Comparison of ENCODE assay signal across 15 mouse cellular contexts in the genomic region with DNA sequence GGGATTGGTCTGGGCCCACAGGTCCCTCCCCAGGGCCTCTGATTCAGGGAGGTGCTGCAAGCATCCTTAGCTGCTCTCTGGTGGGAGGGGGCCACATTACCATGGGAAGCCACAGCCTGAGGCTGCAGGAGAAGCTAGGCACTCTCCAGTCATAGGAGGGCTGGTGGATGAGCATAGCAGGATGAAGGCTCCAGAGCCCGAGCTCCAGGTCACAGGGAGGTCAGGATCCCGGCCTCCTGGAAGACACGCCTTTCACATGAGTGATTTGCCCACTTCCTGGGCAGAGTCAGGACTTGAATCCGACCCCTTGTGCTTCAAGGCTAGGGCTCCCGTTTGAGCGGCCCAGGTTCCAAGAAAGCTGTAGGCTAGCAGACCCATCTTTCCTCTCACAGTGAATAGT. TPM values are rescaled to one million over a fixed set of nuclear protein-coding genes. Genes with fewer than 3 reads are reported as not detected.
DNase-seq lines count a peak whose midpoint lies in the region; ATAC-seq lines count a peak whose summit lies in the region.
"Had no signal": no experiment of that assay in that cellular context is flagged by ENCODE, and none has a peak within 500 bp of the region (broad histone marks: within the 10 kb centered on the region; RNA-seq: fewer than 3 reads in every experiment).

No protein-coding gene starts in this region.

- intact Hi-C loops in heart, postnatal 25 days (cut with DNase I): no loop called here

- no peak overlapping the region for H3K9ac ChIP-seq in heart, embryonic 16.5 days (ENCODE audit: low read length)
- H3K9ac ChIP-seq in midbrain, embryonic 15.5 days: 0 out of 2 replicates have a peak overlapping the region, but pooled peaks have one; percentile 0
- no peak overlapping the region for H3K9ac ChIP-seq in midbrain, embryonic 14.5 days (replicated peaks; ENCODE audit: low read length)
- H3K9ac ChIP-seq in stomach, embryonic 15.5 days: peak overlapping the region; percentile 0; the same call in 1 of the 2 replicates

- no peaks in the 10 kb centered on the region for H3K9me3 ChIP-seq in heart, embryonic 16.5 days (replicated peaks; ENCODE audit: control insufficient read depth, low read length)
- no peaks in the 10 kb centered on the region for H3K9me3 ChIP-seq in midbrain, embryonic 15.5 days
- no peaks in the 10 kb centered on the region for H3K9me3 ChIP-seq in midbrain, embryonic 14.5 days (ENCODE audit: control insufficient read depth, low read length)
- no peaks in the 10 kb centered on the region for H3K9me3 ChIP-seq in embryonic facial prominence, embryonic 10.5 days
- no peaks in the 10 kb centered on the region for H3K9me3 ChIP-seq in stomach, embryonic 15.5 days

- H3K36me3 ChIP-seq in heart, embryonic 16.5 days (ENCODE audit: control insufficient read depth, insufficient read depth): no peaks in the 10 kb centered on the region
- no peaks in the 10 kb centered on the region for H3K36me3 ChIP-seq in midbrain, embryonic 15.5 days (replicated peaks)
- peaks cover 4% of the 10 kb centered on the region; the same call in 1 of the 2 replicates for H3K36me3 ChIP-seq in midbrain, embryonic 14.5 days (ENCODE audit: control insufficient read depth, insufficient read depth, low read length)
- H3K36me3 ChIP-seq in embryonic facial prominence, embryonic 10.5 days (replicated peaks): peaks cover 9% of the 10 kb centered on the region
- H3K36me3 ChIP-seq in stomach, embryonic 15.5 days: peaks cover 5% of the 10 kb centered on the region

- no peak overlapping the region for H3K4me2 ChIP-seq in heart, embryonic 16.5 days (ENCODE audit: low read depth, low read length)
- no peak overlapping the region for H3K4me2 ChIP-seq in midbrain, embryonic 15.5 days
- H3K4me2 ChIP-seq in midbrain, embryonic 14.5 days (ENCODE audit: low read length): no peak overlapping the region
- no peak overlapping the region for H3K4me2 ChIP-seq in stomach, embryonic 15.5 days

- no peaks in the 10 kb centered on the region for H3K27me3 ChIP-seq in heart, embryonic 16.5 days (ENCODE audit: control insufficient read depth, insufficient read depth, low read length)
- peaks cover 22% of the 10 kb centered on the region for H3K27me3 ChIP-seq in midbrain, embryonic 15.5 days (replicated peaks)
- H3K27me3 ChIP-seq in midbrain, embryonic 14.5 days (ENCODE audit: control insufficient read depth, insufficient read depth, low read length): peaks cover 20% of the 10 kb centered on the region
- peaks cover 12% of the 10 kb centered on the region for H3K27me3 ChIP-seq in embryonic facial prominence, embryonic 10.5 days (replicated peaks; ENCODE audit: low read depth, poor library complexity, severe bottlenecking)
- H3K27me3 ChIP-seq in stomach, embryonic 15.5 days (replicated peaks): no peaks in the 10 kb centered on the region

- ATAC-seq in heart, embryonic 16.5 days (replicated peaks; ENCODE audit: extremely low read depth, insufficient read depth, low FRiP score): no peak
- ATAC-seq in midbrain, embryonic 15.5 days (replicated peaks): no peak
- no peak for ATAC-seq in midbrain, embryonic 14.5 days (ENCODE audit: low FRiP score, low TSS enrichment)
- ATAC-seq in stomach, embryonic 15.5 days (ENCODE audit: insufficient read depth, low FRiP score, low read depth): no peak
- ATAC-seq: hindbrain, postnatal 0 days; midbrain, embryonic 16.5 days had no signal

- H3K4me3 ChIP-seq in heart, embryonic 16.5 days (ENCODE audit: low read length): no peak overlapping the region
- H3K4me3 ChIP-seq in midbrain, embryonic 15.5 days: no peak overlapping the region
- no peak overlapping the region for H3K4me3 ChIP-seq in midbrain, embryonic 14.5 days (replicated peaks; ENCODE audit: low read depth, low read length)
- H3K4me3 ChIP-seq in embryonic facial prominence, embryonic 10.5 days: peak overlapping the region; percentile 2; the same call in 1 of the 2 replicates
- H3K4me3 ChIP-seq in stomach, embryonic 15.5 days (replicated peaks): no peak overlapping the region

- peak overlapping the region; percentile 20; the same call in 1 of the 2 replicates for H3K27ac ChIP-seq in heart, embryonic 16.5 days (ENCODE audit: low read length)
- H3K27ac ChIP-seq in midbrain, embryonic 15.5 days: no peak overlapping the region
- no peak overlapping the region for H3K27ac ChIP-seq in midbrain, embryonic 14.5 days (replicated peaks; ENCODE audit: low read depth, low read length)
- H3K27ac ChIP-seq in embryonic facial prominence, embryonic 10.5 days (replicated peaks): peak overlapping the region; percentile 52; the same call in 1 of the 2 replicates
- H3K27ac ChIP-seq in stomach, embryonic 15.5 days: peak overlapping the region; percentile 49; the same call in 1 of the 2 replicates
- H3K27ac ChIP-seq: hindbrain, postnatal 0 days; liver, embryonic 14.5 days had no signal

- peaks cover 38% of the 10 kb centered on the region for H3K4me1 ChIP-seq in heart, embryonic 16.5 days (ENCODE audit: control insufficient read depth, insufficient read depth, low read length)
- peaks cover 25% of the 10 kb centered on the region for H3K4me1 ChIP-seq in midbrain, embryonic 15.5 days
- peaks cover 19% of the 10 kb centered on the region for H3K4me1 ChIP-seq in midbrain, embryonic 14.5 days (ENCODE audit: control insufficient read depth, insufficient read depth, low read length)
- H3K4me1 ChIP-seq in embryonic facial prominence, embryonic 10.5 days: peaks cover 71% of the 10 kb centered on the region
- H3K4me1 ChIP-seq in stomach, embryonic 15.5 days: peaks cover 58% of the 10 kb centered on the region

- 35% methylated on average over 6 of the region's 6 CpGs for WGBS in heart, embryonic 16.5 days
- 55% methylated on average over 6 of the region's 6 CpGs for WGBS in midbrain, embryonic 15.5 days
- 57% methylated on average over 6 of the region's 6 CpGs for WGBS in midbrain, embryonic 14.5 days
- WGBS in embryonic facial prominence, embryonic 10.5 days: 30% methylated on average over 6 of the region's 6 CpGs
- 34% methylated on average over 6 of the region's 6 CpGs for WGBS in stomach, embryonic 15.5 days

- no peak for DNase-seq in heart, postnatal 25 days (ENCODE audit: low spot score)
- DNase-seq in midbrain, embryonic 14.5 days: no peak
- DNase-seq in embryonic facial prominence, embryonic 10.5 days (ENCODE audit: low spot score): no peak
- no peak for DNase-seq in adrenal gland, postnatal 36 days
- no peak for DNase-seq in adipocyte (ENCODE audit: low spot score)
- DNase-seq: adrenal gland, postnatal 10 days; cerebellum, adult 11-12 months; retina, postnatal 1 day; thymus, postnatal 36 days had no signal

RNA-seq across cellular contexts. Expression of gene Ppp1r14b, which starts 3.1 kb away (rescaled TPM):
- 68.9 and 104 TPM in 2 replicates for polyA plus RNA-seq in heart, embryonic 16.5 days (2015; fragmentation: Nextera tagmentation; extraction: Ambion mirVana)
- total RNA-seq in heart, postnatal 25 days (2021): 100 to 1,000 TPM in 1 of 2 experiments, 10 to 100 TPM in 1; 83.5 to 112 TPM
- 188 and 196 TPM in 2 replicates for polyA plus RNA-seq in midbrain, embryonic 15.5 days (2015; fragmentation: Nextera tagmentation; extraction: Ambion mirVana)
- 198 and 257 TPM in 2 replicates for polyA plus RNA-seq in midbrain, embryonic 14.5 days (2014; fragmentation: Nextera tagmentation; extraction: Ambion mirVana)
- polyA plus RNA-seq in embryonic facial prominence, embryonic 10.5 days (2016; fragmentation: Nextera tagmentation; extraction: Ambion mirVana): 217 and 235 TPM in 2 replicates
- polyA plus RNA-seq in stomach, embryonic 15.5 days (2015; fragmentation: Nextera tagmentation; extraction: Ambion mirVana): 165 and 184 TPM in 2 replicates
- total RNA-seq in adrenal gland, postnatal 36 days (2021): 100 to 1,000 TPM; 203 TPM

RNA-seq across cellular contexts. Expression of gene Plcb3, which starts 4.6 kb away (rescaled TPM):
- polyA plus RNA-seq in heart, embryonic 16.5 days (2015; fragmentation: Nextera tagmentation; extraction: Ambion mirVana): 16.8 and 21.1 TPM in 2 replicates
- 10 to 100 TPM; 15.6 to 17.7 TPM for total RNA-seq in heart, postnatal 25 days (2021)
- 11.3 TPM in 2 replicates for polyA plus RNA-seq in midbrain, embryonic 15.5 days (2015; fragmentation: Nextera tagmentation; extraction: Ambion mirVana)
- 6.3 and 8.8 TPM in 2 replicates for polyA plus RNA-seq in midbrain, embryonic 14.5 days (2014; fragmentation: Nextera tagmentation; extraction: Ambion mirVana)
- 32.8 and 37.0 TPM in 2 replicates for polyA plus RNA-seq in embryonic facial prominence, embryonic 10.5 days (2016; fragmentation: Nextera tagmentation; extraction: Ambion mirVana)
- 81.3 and 92.2 TPM in 2 replicates for polyA plus RNA-seq in stomach, embryonic 15.5 days (2015; fragmentation: Nextera tagmentation; extraction: Ambion mirVana)
- total RNA-seq in adrenal gland, postnatal 36 days (2021): 10 to 100 TPM; 41.8 to 44.5 TPM

RNA-seq across cellular contexts. Expression of gene Fkbp2, which starts 8.7 kb away (rescaled TPM):
- 83.7 and 95.0 TPM in 2 replicates for polyA plus RNA-seq in heart, embryonic 16.5 days (2015; fragmentation: Nextera tagmentation; extraction: Ambion mirVana)
- total RNA-seq in heart, postnatal 25 days (2021): 10 to 100 TPM; 16.5 to 22.2 TPM
- 120 and 126 TPM in 2 replicates for polyA plus RNA-seq in midbrain, embryonic 15.5 days (2015; fragmentation: Nextera tagmentation; extraction: Ambion mirVana)
- polyA plus RNA-seq in midbrain, embryonic 14.5 days (2014; fragmentation: Nextera tagmentation; extraction: Ambion mirVana): 73.8 and 86.9 TPM in 2 replicates
- 100.0 and 101 TPM in 2 replicates for polyA plus RNA-seq in embryonic facial prominence, embryonic 10.5 days (2016; fragmentation: Nextera tagmentation; extraction: Ambion mirVana)
- 156 and 163 TPM in 2 replicates for polyA plus RNA-seq in stomach, embryonic 15.5 days (2015; fragmentation: Nextera tagmentation; extraction: Ambion mirVana)
- total RNA-seq in adrenal gland, postnatal 36 days (2021): 100 to 1,000 TPM in 1 of 2 experiments, 10 to 100 TPM in 1; 93.3 to 103 TPM

RNA-seq across cellular contexts. Expression of gene Vegfb, which starts 15.8 kb away (rescaled TPM):
- polyA plus RNA-seq in heart, embryonic 16.5 days (2015; fragmentation: Nextera tagmentation; extraction: Ambion mirVana): 123 and 171 TPM in 2 replicates
- 100 to 1,000 TPM; 410 to 431 TPM for total RNA-seq in heart, postnatal 25 days (2021)
- polyA plus RNA-seq in midbrain, embryonic 15.5 days (2015; fragmentation: Nextera tagmentation; extraction: Ambion mirVana): 46.7 and 47.9 TPM in 2 replicates
- polyA plus RNA-seq in midbrain, embryonic 14.5 days (2014; fragmentation: Nextera tagmentation; extraction: Ambion mirVana): 33.1 and 47.3 TPM in 2 replicates
- 36.0 and 36.9 TPM in 2 replicates for polyA plus RNA-seq in embryonic facial prominence, embryonic 10.5 days (2016; fragmentation: Nextera tagmentation; extraction: Ambion mirVana)
- 43.9 and 44.8 TPM in 2 replicates for polyA plus RNA-seq in stomach, embryonic 15.5 days (2015; fragmentation: Nextera tagmentation; extraction: Ambion mirVana)
- 10 to 100 TPM; 92.0 to 95.7 TPM for total RNA-seq in adrenal gland, postnatal 36 days (2021)

RNA-seq across cellular contexts. Expression of gene Dnajc4, which starts 20.7 kb away (rescaled TPM):
- polyA plus RNA-seq in heart, embryonic 16.5 days (2015; fragmentation: Nextera tagmentation; extraction: Ambion mirVana): 40.3 and 44.1 TPM in 2 replicates
- total RNA-seq in heart, postnatal 25 days (2021): 10 to 100 TPM; 48.2 to 56.1 TPM
- 24.1 and 25.6 TPM in 2 replicates for polyA plus RNA-seq in midbrain, embryonic 15.5 days (2015; fragmentation: Nextera tagmentation; extraction: Ambion mirVana)
- 23.1 and 26.7 TPM in 2 replicates for polyA plus RNA-seq in midbrain, embryonic 14.5 days (2014; fragmentation: Nextera tagmentation; extraction: Ambion mirVana)
- 18.1 and 18.2 TPM in 2 replicates for polyA plus RNA-seq in embryonic facial prominence, embryonic 10.5 days (2016; fragmentation: Nextera tagmentation; extraction: Ambion mirVana)
- polyA plus RNA-seq in stomach, embryonic 15.5 days (2015; fragmentation: Nextera tagmentation; extraction: Ambion mirVana): 26.4 and 28.2 TPM in 2 replicates
- total RNA-seq in adrenal gland, postnatal 36 days (2021): 10 to 100 TPM; 38.5 to 46.1 TPM

Comparison
In these comparisons a context has a peak if more than half of its experiments do, and no peak if none do; other contexts are left out.
1. H3K9ac ChIP-seq: peak in midbrain, embryonic 15.5 days (single experiment) and stomach, embryonic 15.5 days (single experiment); none in heart, embryonic 16.5 days (single experiment) and midbrain, embryonic 14.5 days (single experiment).
2. H3K27ac ChIP-seq: peak in heart, embryonic 16.5 days (single experiment), embryonic facial prominence, embryonic 10.5 days (single experiment) and stomach, embryonic 15.5 days (single experiment); none in midbrain, embryonic 15.5 days (single experiment) and midbrain, embryonic 14.5 days (single experiment).